Mouse (Mus musculus): ENCODE results near the gene Acap1. TPM values are rescaled to one million over a fixed set of nuclear protein-coding genes. Genes with fewer than 3 reads are reported as not detected.

The Acap1 gene
- polyA plus RNA-seq, 1 experiment: 0.13 TPM

- Histone ChIP-seq H3K4me1 (ENCODE audit: control insufficient read depth, insufficient read depth, low read length) (no peaks in the 10 kb centered on the region), H3K4me3 (ENCODE audit: insufficient read depth, low read length) (no peak overlapping the region), H3K27ac (ENCODE audit: insufficient read depth, low read length) (no peak overlapping the region)
- TF ChIP-seq CTCF (IDR thresholded peaks at IDR 0.05; ENCODE audit: extremely low read depth, insufficient read depth, low read length) (no peak), POLR2A (IDR thresholded peaks at IDR 0.05; ENCODE audit: extremely low read depth, insufficient read depth, low read length) (no peak)
These were observed 13.8 kb upstream of the Acap1 start for GRCm38 (mm10) chr11:69909174-69909573.

GRCm38 (mm10) chr11:69908645-69909044, 13.3 kb upstream of the Acap1 start:
- Histone ChIP-seq H3K27ac (ENCODE audit: insufficient read depth, low read length) (no peak overlapping the region), H3K4me3 (ENCODE audit: insufficient read depth, low read length) (no peak overlapping the region), H3K4me1 (ENCODE audit: control insufficient read depth, insufficient read depth, low read length) (no peaks in the 10 kb centered on the region)
- TF ChIP-seq CTCF (IDR thresholded peaks at IDR 0.05; ENCODE audit: extremely low read depth, insufficient read depth, low read length): no peak
- TF ChIP-seq POLR2A (IDR thresholded peaks at IDR 0.05; ENCODE audit: extremely low read depth, insufficient read depth, low read length): no peak

- H3K4me1 ChIP-seq (ENCODE audit: control insufficient read depth, insufficient read depth, low read length): 0 out of 2 replicates have a peak, but pooled peaks cover 4% of the 10 kb centered on the region
- no peak overlapping the region for H3K27ac ChIP-seq (ENCODE audit: insufficient read depth, low read length)
- TF ChIP-seq POLR2A (IDR thresholded peaks at IDR 0.05; ENCODE audit: extremely low read depth, insufficient read depth, low read length): no peak
- no peak for TF ChIP-seq CTCF (IDR thresholded peaks at IDR 0.05; ENCODE audit: extremely low read depth, insufficient read depth, low read length)
- H3K4me3 ChIP-seq (ENCODE audit: insufficient read depth, low read length): no peak overlapping the region
These were observed 9.0 kb upstream of the Acap1 start for GRCm38 (mm10) chr11:69904311-69904710.

- H3K4me1 ChIP-seq (ENCODE audit: control insufficient read depth, insufficient read depth, low read length): 0 out of 2 replicates have a peak, but pooled peaks cover 4% of the 10 kb centered on the region
These were observed 7.6 kb upstream of the Acap1 start for GRCm38 (mm10) chr11:69902972-69903371.

GRCm38 (mm10) chr11:69901993-69902392, 6.7 kb upstream of the Acap1 start:
- TF ChIP-seq CTCF (IDR thresholded peaks at IDR 0.05; ENCODE audit: extremely low read depth, insufficient read depth, low read length) (no peak), POLR2A (IDR thresholded peaks at IDR 0.05; ENCODE audit: extremely low read depth, insufficient read depth, low read length) (no peak)
- H3K4me1 ChIP-seq (ENCODE audit: control insufficient read depth, insufficient read depth, low read length): 0 out of 2 replicates have a peak, but pooled peaks cover 4% of the 10 kb centered on the region
- H3K4me3 ChIP-seq (ENCODE audit: insufficient read depth, low read length): peak overlapping the region; percentile 69
- no peak overlapping the region for H3K27ac ChIP-seq (ENCODE audit: insufficient read depth, low read length)

More at GRCm38 (mm10) chr11:69902972-69903371, 7.6 kb upstream of the Acap1 start:
- H3K4me3 ChIP-seq (ENCODE audit: insufficient read depth, low read length): 0 out of 2 replicates have a peak overlapping the region, but pooled peaks have one; percentile 69
- no peak overlapping the region for H3K27ac ChIP-seq (ENCODE audit: insufficient read depth, low read length)
- TF ChIP-seq POLR2A (IDR thresholded peaks at IDR 0.05; ENCODE audit: extremely low read depth, insufficient read depth, low read length) (no peak), CTCF (IDR thresholded peaks at IDR 0.05; ENCODE audit: extremely low read depth, insufficient read depth, low read length) (no peak)

GRCm38 (mm10) chr11:69901406-69901846, 6.1 kb upstream of the Acap1 start:
- TF ChIP-seq POLR2A (IDR thresholded peaks at IDR 0.05; ENCODE audit: extremely low read depth, insufficient read depth, low read length) (peak; percentile 67), CTCF (IDR thresholded peaks at IDR 0.05; ENCODE audit: extremely low read depth, insufficient read depth, low read length) (no peak)
- peak overlapping the region; percentile 69 for H3K4me3 ChIP-seq (ENCODE audit: insufficient read depth, low read length)
- H3K27ac ChIP-seq (ENCODE audit: insufficient read depth, low read length): peak overlapping the region; percentile 81
- 0 out of 2 replicates have a peak, but pooled peaks cover 4% of the 10 kb centered on the region for H3K4me1 ChIP-seq (ENCODE audit: control insufficient read depth, insufficient read depth, low read length)

GRCm38 (mm10) chr11:69900471-69901405, 5.4 kb upstream of the Acap1 start, which contains the start of the genes 2810408A11Rik and Neurl4:
Gene 2810408A11Rik (minus strand): TSS chr11:69900987.
Gene Neurl4 (plus strand): TSS chr11:69901072.
- peak; percentile 92 for TF ChIP-seq POLR2A (IDR thresholded peaks at IDR 0.05; ENCODE audit: extremely low read depth, insufficient read depth, low read length)
- TF ChIP-seq CTCF (IDR thresholded peaks at IDR 0.05; ENCODE audit: extremely low read depth, insufficient read depth, low read length): no peak
- Histone ChIP-seq H3K4me1 (ENCODE audit: control insufficient read depth, insufficient read depth, low read length) (0 out of 2 replicates have a peak, but pooled peaks cover 4% of the 10 kb centered on the region), H3K27ac (ENCODE audit: insufficient read depth, low read length) (peak within 1 kb of the TSS; percentile 81), H3K4me3 (ENCODE audit: insufficient read depth, low read length) (peak within 1 kb of the TSS; percentile 69)

GRCm38 (mm10) chr11:69899870-69900269, 4.5 kb upstream of the Acap1 start:
- H3K4me3 ChIP-seq (ENCODE audit: insufficient read depth, low read length): no peak overlapping the region
- H3K27ac ChIP-seq (ENCODE audit: insufficient read depth, low read length): no peak overlapping the region
- 0 out of 2 replicates have a peak, but pooled peaks cover 4% of the 10 kb centered on the region for H3K4me1 ChIP-seq (ENCODE audit: control insufficient read depth, insufficient read depth, low read length)
- TF ChIP-seq POLR2A (IDR thresholded peaks at IDR 0.05; ENCODE audit: extremely low read depth, insufficient read depth, low read length) (no peak), CTCF (IDR thresholded peaks at IDR 0.05; ENCODE audit: extremely low read depth, insufficient read depth, low read length) (no peak)

GRCm38 (mm10) chr11:69894671-69895070, 668 bp downstream of the Acap1 start:
- no peak for TF ChIP-seq CTCF (IDR thresholded peaks at IDR 0.05; ENCODE audit: extremely low read depth, insufficient read depth, low read length)
- no peak for TF ChIP-seq POLR2A (IDR thresholded peaks at IDR 0.05; ENCODE audit: extremely low read depth, insufficient read depth, low read length)
- Histone ChIP-seq H3K27ac (ENCODE audit: insufficient read depth, low read length) (no peak overlapping the region), H3K4me3 (ENCODE audit: insufficient read depth, low read length) (no peak overlapping the region)

More at GRCm38 (mm10) chr11:69894671-69895070, 668 bp downstream of the Acap1 start:
- H3K4me1 ChIP-seq (ENCODE audit: control insufficient read depth, insufficient read depth, low read length): no peaks in the 10 kb centered on the region

All from cortical plate, adult 2 months (tissue).